Mouse (Mus musculus) neural tube, embryonic 10.5 days (tissue): ENCODE measurements around the gene Gm49601.
A peak's percentile ranks its signal among the peaks of the same experiment; 100 is the strongest.

Source experiments
- DNase-seq: peaks from one replicate; pipeline ENCODE4 v3.0.0-alpha.2; 2017; ENCODE audit warnings: low spot score; ENCODE audit errors: extremely low spot score

Gene Gm49601

DNA sequence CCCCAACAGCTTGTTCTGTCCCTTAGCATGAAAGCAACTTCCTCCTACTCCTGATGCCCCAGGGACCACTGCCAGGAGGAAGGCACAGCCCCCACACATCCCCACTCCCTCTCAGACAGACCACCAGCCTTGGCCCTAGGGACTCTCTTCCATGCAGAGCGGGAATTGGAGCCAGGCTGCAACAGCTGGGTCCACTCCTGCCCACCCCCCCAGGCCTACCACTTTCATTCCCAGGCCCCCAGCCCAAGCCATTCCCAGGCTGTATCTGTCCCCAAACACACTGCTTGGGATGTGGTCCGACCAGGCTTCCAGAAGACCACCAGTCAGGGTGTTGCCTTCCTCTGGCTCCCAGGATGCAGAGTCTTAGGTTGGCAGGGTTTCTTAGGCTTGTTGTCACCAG lies 17.1 kb downstream of the Gm49601 start:
- DNase-seq: no peak

- DNase-seq: no peak
Observed at GRCm38 (mm10) chr16:18608226-18608625, 18.0 kb downstream of the Gm49601 start.

DNA sequence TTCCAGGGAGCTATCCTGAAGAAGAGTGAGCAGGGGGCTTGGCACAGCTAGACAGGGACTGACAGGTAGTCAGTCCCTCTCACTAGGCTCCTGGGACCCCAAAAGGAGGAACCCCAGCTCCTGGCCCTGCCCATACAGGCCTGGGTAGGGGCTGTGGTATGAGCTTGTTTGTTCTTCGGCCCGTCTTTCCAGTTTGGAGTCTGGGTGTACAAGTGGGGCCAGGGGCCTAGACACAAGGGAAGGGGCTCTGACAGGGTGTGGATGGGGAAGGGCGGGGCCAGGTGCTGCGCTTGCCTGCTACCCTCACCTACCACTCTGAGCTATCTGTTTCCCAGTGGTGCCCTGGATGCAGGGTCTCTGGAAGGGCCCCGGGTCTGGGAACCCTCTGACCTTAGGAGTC lies 20.5 kb downstream of the Gm49601 start:
- no peak for DNase-seq

- DNase-seq: peak; percentile 15
Observed at GRCm38 (mm10) chr16:18604267-18604701, 21.9 kb downstream of the Gm49601 start.

GRCm38 (mm10) chr16:18601447-18601846 lies 24.8 kb downstream of the Gm49601 start:
- no peak for DNase-seq

DNA sequence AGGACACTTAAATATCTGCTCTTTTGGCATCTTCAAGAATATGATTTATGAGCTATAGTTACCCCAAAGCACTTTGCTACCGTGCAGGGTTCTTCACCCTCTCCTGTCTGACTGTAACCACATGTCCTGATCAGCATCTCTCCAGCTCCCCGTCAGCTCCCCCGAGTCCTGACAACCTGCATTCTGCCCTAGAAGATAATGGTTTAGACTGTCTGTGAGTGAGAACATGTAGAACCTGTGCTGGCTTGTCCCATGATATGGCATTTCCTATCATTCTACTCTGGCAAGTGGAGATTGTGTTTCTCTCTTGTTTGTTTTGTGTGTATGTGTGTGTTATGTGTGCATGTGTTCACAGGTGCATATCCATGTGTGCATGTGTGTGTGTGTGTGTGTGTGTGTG lies 28.2 kb downstream of the Gm49601 start:
- no peak for DNase-seq

GRCm38 (mm10) chr16:18596255-18596654 lies 30.0 kb downstream of the Gm49601 start:
- no peak for DNase-seq

DNA sequence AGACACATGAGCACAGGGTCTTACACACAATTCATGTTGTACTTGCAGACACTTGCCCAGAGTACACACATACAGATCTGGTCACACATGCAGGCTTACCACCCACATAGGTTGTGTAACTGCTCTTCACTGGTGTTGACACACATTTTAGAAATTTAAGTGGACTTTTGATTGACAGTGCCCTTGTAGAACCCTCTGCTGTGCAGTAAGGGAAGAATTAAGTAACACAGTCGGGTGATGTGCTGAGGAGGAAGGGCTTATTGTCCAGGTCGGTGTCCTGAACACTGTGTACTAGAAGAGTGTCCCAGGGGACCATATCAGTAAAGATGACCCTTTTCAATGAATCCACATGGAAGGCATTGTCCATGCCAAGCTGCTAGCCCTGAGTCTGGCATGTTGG lies 32.3 kb downstream of the Gm49601 start:
- no peak for DNase-seq

DNA sequence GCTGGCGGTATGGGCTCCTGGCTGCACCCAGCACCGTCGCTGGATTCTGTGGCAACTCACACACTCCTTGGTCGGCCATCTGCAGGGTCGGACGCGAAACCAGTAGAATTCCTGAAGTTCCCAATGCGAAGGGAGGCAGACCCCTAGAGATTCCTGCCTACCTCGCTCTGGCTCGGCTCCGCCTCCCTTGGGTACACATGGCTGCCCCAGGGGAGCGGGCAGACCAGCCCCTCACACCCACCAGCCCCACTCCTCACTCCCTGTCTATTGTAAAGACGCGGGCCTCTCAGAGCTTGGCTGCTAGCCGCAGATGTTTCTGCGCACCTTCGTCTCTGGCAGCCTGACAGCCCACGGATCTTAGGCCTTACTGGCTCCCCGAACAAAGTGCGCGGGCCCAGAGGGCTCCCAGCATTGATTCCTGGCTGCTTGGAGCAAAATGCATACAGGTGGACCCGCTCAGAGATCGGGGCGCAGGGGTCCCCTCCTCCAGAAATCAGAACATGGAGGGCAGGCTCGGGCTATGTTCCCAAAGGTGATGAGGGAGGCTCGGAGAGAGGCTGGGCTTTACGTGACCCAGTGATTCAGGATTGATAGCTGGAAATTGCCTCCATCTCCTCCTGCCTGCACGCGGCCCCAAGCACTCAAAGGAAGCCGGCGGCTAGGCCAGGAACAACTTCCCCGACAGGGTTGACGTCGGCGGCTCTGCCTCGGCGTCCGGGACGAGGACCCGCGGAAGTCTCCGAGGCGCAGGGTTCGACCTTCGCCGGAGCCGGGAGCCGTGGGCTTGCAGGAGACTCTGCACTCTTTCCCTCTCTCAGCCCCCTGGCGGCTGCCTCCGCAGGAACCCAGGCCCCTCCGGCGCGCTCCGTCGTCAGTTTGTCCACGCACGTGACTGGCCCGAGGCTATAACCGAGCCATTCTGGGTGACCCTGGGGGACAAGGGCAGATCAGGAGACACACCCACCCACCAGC lies 34.9 kb downstream of the Gm49601 start:
- peak; percentile 68 for DNase-seq

DNA sequence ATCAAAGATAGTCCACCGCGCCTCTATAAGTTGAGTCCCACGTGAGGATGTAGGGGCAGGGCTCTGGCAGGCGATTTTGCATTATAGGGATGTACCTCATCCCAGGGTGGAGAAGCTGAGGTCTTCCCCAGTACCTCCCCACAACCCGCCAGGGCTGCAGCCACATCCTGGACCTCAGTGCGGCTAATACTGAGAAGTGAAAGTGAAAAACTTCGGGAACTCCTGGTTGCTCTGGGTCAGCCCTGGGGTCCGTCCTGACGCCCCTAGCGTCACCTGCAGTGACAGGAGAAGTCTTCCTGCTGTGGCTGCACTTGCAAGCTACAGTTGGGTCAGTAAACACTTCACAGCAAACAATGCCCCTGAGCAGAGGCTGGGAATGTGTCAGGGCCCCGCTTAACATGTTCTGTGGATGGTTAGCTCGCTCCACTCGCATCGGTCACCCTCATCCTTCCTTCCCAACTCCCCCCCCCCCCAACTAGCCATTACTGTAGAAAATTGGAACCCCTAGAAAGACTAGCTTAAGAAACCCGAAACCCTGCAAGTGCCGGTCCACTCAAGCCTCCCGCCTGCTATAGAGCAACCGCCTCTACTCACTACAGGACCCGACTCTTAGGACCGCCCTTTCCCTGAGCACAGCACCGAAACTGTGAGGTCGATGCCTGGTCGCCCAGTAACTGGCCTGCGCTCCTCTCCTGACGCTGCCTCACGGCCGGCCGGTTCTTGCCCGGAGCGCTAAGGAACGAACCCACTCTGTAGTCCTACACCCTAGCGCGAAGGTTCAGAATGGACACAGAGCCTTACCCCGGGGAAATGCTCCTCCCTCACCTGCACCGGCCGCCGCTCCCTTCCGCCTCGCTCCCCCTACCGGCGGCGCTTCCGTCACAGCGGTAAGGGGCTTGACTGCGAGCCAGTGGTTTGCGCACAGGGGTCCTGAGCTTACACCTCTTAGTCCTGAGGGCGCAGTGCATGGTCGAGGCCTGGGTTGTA lies 36.1 kb downstream of the Gm49601 start, which contains the start of gene Tbx1:
TSS of gene Tbx1 (minus strand) at position 868 of the 987 bp plus-strand sequence.
- DNase-seq: peak; percentile 57

DNA sequence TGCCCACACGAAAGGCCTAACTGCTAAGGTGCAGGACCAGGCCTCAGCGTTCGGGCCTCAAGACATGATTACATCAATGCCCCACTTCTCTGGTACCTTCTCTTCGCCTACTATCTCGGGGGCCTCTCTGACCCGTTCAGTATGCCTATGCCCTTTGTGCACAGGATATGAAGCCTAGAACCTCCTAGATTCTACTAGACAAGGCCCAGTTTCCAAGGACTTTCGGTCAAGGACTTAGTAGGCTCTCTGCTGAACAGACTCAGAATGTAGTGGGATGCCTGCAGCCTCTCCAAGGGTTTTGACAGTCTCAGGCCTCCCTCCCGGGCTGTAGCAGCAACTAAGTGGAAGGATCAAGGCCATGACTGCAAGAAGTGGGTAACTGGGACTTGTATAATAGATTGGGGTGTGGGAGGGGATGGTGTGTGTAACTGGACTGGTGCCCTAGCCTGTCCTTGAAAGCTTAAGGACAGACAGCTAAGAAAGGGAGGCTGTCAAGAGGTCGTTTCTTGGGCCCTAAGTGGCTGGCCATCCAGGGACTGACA lies 37.1 kb downstream of the Gm49601 start:
- peak; percentile 51 for DNase-seq

- peak; percentile 62 for DNase-seq
Observed at GRCm38 (mm10) chr16:18588738-18589055, 37.5 kb downstream of the Gm49601 start.

GRCm38 (mm10) chr16:18587847-18588737 lies 38.1 kb downstream of the Gm49601 start:
- peak; percentile 73 for DNase-seq

DNA sequence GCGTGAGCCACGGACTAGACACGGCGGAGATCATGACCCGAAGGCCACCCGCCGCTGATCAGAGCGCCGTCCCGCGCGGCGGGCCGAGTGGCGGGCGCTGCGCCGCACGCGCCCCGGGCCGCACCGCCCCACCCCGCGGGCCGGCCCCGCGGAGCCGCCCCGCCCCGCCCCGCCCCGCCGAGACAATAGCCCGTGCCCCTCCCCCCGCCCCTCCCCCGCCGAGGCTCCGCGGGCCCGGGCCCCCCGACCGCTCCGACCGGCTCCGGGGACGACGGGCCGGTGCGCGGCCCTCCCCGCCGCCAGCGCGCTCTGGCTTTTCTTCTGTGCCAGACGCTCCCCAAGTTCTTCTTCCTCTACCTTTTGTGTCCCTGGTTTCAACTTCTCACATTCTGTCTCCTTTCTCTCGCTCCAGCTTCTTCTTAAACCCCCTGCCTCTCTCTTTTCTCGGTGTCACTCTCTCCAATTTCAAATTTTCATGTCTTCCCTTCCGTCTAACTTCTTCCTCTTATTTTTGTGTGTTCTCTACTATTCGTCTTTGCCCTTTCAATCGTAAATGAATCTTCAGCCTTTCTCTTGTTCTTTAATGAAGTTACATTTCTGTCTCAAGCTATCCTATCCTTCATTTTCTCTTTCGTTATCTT lies 39.2 kb downstream of the Gm49601 start:
- no peak for DNase-seq

- DNase-seq: peak; percentile 76
Observed at GRCm38 (mm10) chr16:18586076-18586905, 39.9 kb downstream of the Gm49601 start.

DNA sequence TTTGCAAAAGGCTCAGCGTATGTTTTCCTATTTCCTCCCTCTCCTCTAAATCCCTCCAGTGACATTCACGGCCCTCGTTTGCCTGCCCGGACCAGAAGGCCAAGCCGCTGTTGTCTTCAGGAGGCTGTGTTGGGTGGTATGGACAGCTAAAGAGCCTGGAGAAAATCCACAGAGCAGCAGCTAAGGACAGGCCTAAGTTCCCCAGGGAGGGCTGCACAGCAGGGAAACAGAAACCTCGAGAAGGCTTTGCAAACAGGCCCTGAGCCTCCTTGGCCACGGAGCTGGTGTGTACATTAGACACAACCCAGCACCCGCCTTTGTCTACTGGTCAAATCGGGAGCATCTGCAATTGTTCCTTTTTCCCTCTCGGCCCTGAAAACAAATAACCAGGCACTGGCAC lies 40.6 kb downstream of the Gm49601 start:
- peak; percentile 65 for DNase-seq

GRCm38 (mm10) chr16:18584901-18585510 lies 41.2 kb downstream of the Gm49601 start:
- DNase-seq: peak; percentile 47

DNA sequence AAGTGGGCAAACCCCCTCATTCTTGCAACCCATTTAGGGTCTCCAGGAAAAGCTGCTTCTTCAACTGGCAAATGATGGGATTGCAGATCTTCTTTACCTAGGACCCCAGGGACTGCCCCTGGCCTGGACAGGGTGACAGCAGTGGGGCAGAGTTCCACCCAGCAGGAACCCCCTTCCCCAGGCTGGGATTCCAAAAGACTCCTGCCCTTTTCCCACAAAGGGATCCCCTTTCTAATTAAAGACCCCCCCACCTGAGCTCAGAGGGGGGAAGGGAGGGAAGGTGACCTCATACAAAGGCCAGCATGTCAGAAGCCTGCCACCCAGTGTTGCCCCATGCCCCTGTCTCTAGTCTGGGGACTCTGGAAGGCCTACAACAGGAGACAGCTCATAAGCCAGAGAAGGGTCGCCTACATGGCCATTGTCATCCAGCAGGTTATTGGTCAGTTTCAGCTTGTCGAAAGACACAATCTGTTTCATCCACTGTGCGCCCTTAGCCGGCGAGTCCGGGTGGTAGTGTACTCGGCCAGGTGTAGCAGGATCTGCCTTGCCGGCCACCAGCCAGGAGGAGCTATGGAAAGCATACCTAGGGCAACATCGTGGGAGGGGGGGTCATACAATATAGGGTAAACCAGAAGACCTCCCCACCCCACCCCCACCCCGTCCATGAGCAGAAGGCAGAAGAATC lies 42.4 kb downstream of the Gm49601 start:
- peak; percentile 63 for DNase-seq
